ENCODE assay signal across 10 mouse cellular contexts in genomic region chr13:24393055-24393454, GRCm38 (mm10).
DNase-seq lines count a peak whose midpoint lies in the region; ATAC-seq and TF ChIP-seq lines count a peak whose summit lies in the region.
"Had no signal": no experiment of that assay in that cellular context is flagged by ENCODE, and none has a peak within 500 bp of the region (broad histone marks: within the 10 kb centered on the region; RNA-seq: fewer than 3 reads in every experiment).

No protein-coding gene starts in this region.

- peaks cover 4% of the 10 kb centered on the region; the same call in 1 of the 2 replicates for H3K4me1 ChIP-seq in kidney, adult 2 months (ENCODE audit: control insufficient read depth, insufficient read depth, low read length)
- H3K4me1 ChIP-seq in kidney, embryonic 15.5 days, result 0 out of 2 replicates have a peak, but pooled peaks cover 4% of the 10 kb centered on the region
- H3K4me1 ChIP-seq in intestine, embryonic 15.5 days (replicated peaks), result no peaks in the 10 kb centered on the region; the same call in 1 of the 2 replicates

- H3K27ac ChIP-seq in kidney, adult 2 months (ENCODE audit: insufficient read depth, low read depth, low read length), result no peak overlapping the region
- no peak overlapping the region for H3K27ac ChIP-seq in kidney, embryonic 15.5 days
- H3K27ac ChIP-seq in macrophage, result peak overlapping the region; percentile 0; the same call in 1 of the 2 replicates
- H3K27ac ChIP-seq in intestine, embryonic 15.5 days, result no peak overlapping the region
- H3K27ac ChIP-seq: forebrain, embryonic 12.5 days had no signal

- H3K4me2 ChIP-seq in kidney, embryonic 15.5 days, result no peak overlapping the region
- H3K4me2 ChIP-seq in intestine, embryonic 15.5 days (replicated peaks), result no peak overlapping the region
- H3K4me2 ChIP-seq: forebrain, embryonic 12.5 days had no signal

- no peaks in the 10 kb centered on the region for H3K79me2 ChIP-seq in macrophage (ENCODE audit: inconsistent target)

- TF ChIP-seq POLR2A in kidney, adult 2 months (IDR thresholded peaks at IDR 0.05; ENCODE audit: low read depth, low read length), result no peak

- no peak overlapping the region for H3K4me3 ChIP-seq in kidney, adult 2 months (ENCODE audit: insufficient read depth, low read depth, low read length)
- no peak overlapping the region for H3K4me3 ChIP-seq in kidney, embryonic 15.5 days (replicated peaks)
- H3K4me3 ChIP-seq in macrophage (ENCODE audit: inconsistent target), result no peak overlapping the region
- no peak overlapping the region for H3K4me3 ChIP-seq in intestine, embryonic 15.5 days (replicated peaks)
- H3K4me3 ChIP-seq: forebrain, embryonic 12.5 days had no signal

- H3K27me3 ChIP-seq in kidney, adult 2 months (replicated peaks; ENCODE audit: control insufficient read depth, insufficient read depth, low read length), result no peaks in the 10 kb centered on the region
- no peaks in the 10 kb centered on the region for H3K27me3 ChIP-seq in kidney, embryonic 15.5 days
- H3K27me3 ChIP-seq in intestine, embryonic 15.5 days (replicated peaks), result no peaks in the 10 kb centered on the region
- H3K27me3 ChIP-seq: forebrain, embryonic 12.5 days had no signal

- no peaks in the 10 kb centered on the region for H3K9me3 ChIP-seq in kidney, embryonic 15.5 days (replicated peaks)
- H3K9me3 ChIP-seq in intestine, embryonic 15.5 days, result no peaks in the 10 kb centered on the region
- H3K9me3 ChIP-seq: forebrain, embryonic 12.5 days had no signal

- H3K36me3 ChIP-seq in kidney, adult 2 months (ENCODE audit: control insufficient read depth, insufficient read depth, low read length), result no peaks in the 10 kb centered on the region
- no peaks in the 10 kb centered on the region for H3K36me3 ChIP-seq in kidney, embryonic 15.5 days
- H3K36me3 ChIP-seq in macrophage (ENCODE audit: inconsistent target), result no peaks in the 10 kb centered on the region
- H3K36me3 ChIP-seq in intestine, embryonic 15.5 days, result no peaks in the 10 kb centered on the region
- H3K36me3 ChIP-seq: forebrain, embryonic 12.5 days had no signal

- no peak overlapping the region for H3K9ac ChIP-seq in kidney, embryonic 15.5 days
- no peak overlapping the region for H3K9ac ChIP-seq in intestine, embryonic 15.5 days
- H3K9ac ChIP-seq: forebrain, embryonic 12.5 days had no signal

- no peak for TF ChIP-seq CTCF in kidney, adult 2 months (conservative IDR thresholded peaks at IDR 0.05; ENCODE audit: insufficient read depth, insufficient read length, low read depth, low read length)

- ATAC-seq in kidney, embryonic 15.5 days (replicated peaks; ENCODE audit: low FRiP score), result no peak
- ATAC-seq in common myeloid progenitor, adult 5-6 weeks (replicated peaks; ENCODE audit: low read depth, poor library complexity, severe bottlenecking), result peak; percentile 87
- ATAC-seq in intestine, embryonic 15.5 days, result no peak

- DNase-seq in kidney, adult 2 months, result peak; percentile 65
- DNase-seq in B cell, adult 2 months, result peak; percentile 50 to 54
- DNase-seq in left cerebral cortex, postnatal 10 days (ENCODE audit: extremely low spot score in 1 of 2, low spot score in 2 of 2), result no peak
- no peak for DNase-seq in gastrocnemius, adult 18-20 months (ENCODE audit: low spot score)
- DNase-seq: cerebellum, adult 11-12 months had no signal

- WGBS in kidney, adult 2 months, result 32% methylated on average over 4 of the region's 4 CpGs
- WGBS in kidney, embryonic 15.5 days, result 36% methylated on average over 4 of the region's 4 CpGs
- 12% methylated on average over 4 of the region's 4 CpGs for WGBS in macrophage (ENCODE audit: missing documents)
- 32% methylated on average over 4 of the region's 4 CpGs for WGBS in intestine, embryonic 15.5 days

- intact Hi-C loops in left cerebral cortex, postnatal 10 days (cut with DNase I), result no loop called here

Comparison
In these comparisons a context has a peak if more than half of its experiments do, and no peak if none do; other contexts are left out.
1. DNase-seq: peak in kidney, adult 2 months (single experiment) and B cell, adult 2 months (2 of 2); none in left cerebral cortex, postnatal 10 days (0 of 2) and gastrocnemius, adult 18-20 months (single experiment).